Mouse (Mus musculus) adrenal gland, adult (tissue): Measurements from ENCODE around the gene Nrarp.
A peak's percentile ranks its signal among the peaks of the same experiment; 100 is the strongest.

Experiments
- DNase-seq, 2 experiments: peaks; one replicate each; pipeline ENCODE4 v3.0.0; 2022 to 2023; ENCODE audit warnings: low spot score in 1 of 2; ENCODE audit not compliant: inconsistent age in 2 of 2

Nrarp gene

GRCm38 (mm10) chr2:25226864-25227263, 46.3 kb downstream of the Nrarp start:
- peak in 1 of 2 experiments; percentile 48 for DNase-seq

- DNase-seq = no peak
Observed at GRCm38 (mm10) chr2:25227406-25227805, 46.8 kb downstream of the Nrarp start.

- peak; percentile 89 to 96 for DNase-seq
Observed at GRCm38 (mm10) chr2:25228431-25228889, 47.9 kb downstream of the Nrarp start.

GRCm38 (mm10) chr2:25228995-25229530, 48.5 kb downstream of the Nrarp start:
- DNase-seq = peak in 1 of 2 experiments; percentile 47

- DNase-seq = no peak
Observed at GRCm38 (mm10) chr2:25229582-25229981, 49.0 kb downstream of the Nrarp start.

GRCm38 (mm10) chr2:25230581-25230980, 50.0 kb downstream of the Nrarp start:
- DNase-seq = no peak

- DNase-seq = no peak
Observed at GRCm38 (mm10) chr2:25231038-25231437, 50.5 kb downstream of the Nrarp start.
